8 mouse cellular contexts compared by ENCODE assay signal in the genomic region with DNA sequence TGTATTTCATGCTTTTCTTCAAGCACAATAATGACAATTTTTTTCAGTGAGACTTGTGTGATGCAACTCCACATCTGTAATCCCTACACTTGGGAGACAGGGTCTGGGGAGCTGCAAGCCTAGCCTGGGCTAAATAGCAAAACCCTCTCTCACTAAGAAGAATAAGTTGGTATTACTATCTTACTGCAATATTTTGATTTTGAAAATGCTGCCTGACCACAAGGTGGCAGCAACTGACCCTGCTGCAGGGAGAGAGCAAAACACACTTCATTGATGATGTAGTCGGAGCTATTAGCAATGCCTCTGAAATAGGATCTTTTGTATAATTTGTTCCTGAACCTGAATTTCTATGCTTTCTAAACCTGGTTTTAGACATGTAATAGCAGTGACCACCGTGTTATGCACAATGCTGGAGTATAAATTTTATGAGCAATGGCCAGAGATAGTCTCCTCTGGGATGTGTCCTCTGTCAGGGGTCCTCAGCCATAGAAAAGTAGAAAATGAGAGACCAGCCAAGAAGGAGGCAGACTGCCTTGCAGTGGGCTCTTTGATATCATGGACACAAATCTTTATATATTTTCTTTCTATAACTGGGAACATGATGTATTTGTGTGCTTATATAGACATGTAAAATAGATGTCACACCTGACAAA. TPM values are rescaled to one million over a fixed set of nuclear protein-coding genes. Genes with fewer than 3 reads are reported as not detected.
A peak's percentile ranks its signal among the peaks of the same experiment; 100 is the strongest.
DNase-seq lines count a peak whose midpoint lies in the region; ATAC-seq lines count a peak whose summit lies in the region.

No protein-coding gene starts in this region.

- no peaks in the 10 kb centered on the region for H3K4me1 ChIP-seq in hindbrain, embryonic 11.5 days (replicated peaks; ENCODE audit: control insufficient read depth, insufficient read depth, low read length)
- no peaks in the 10 kb centered on the region for H3K4me1 ChIP-seq in midbrain, embryonic 16.5 days (ENCODE audit: control insufficient read depth, insufficient read depth, low read length)

- intact Hi-C loops in left cerebral cortex, postnatal 14 days (cut with DNase I) = loop anchor here (5.0 kb wide), 1 partner anchor 1406 kb away; no protein-coding TSS in a partner anchor

- no peaks in the 10 kb centered on the region for H3K36me3 ChIP-seq in hindbrain, embryonic 11.5 days (ENCODE audit: control insufficient read depth, insufficient read depth, low read length)
- H3K36me3 ChIP-seq in midbrain, embryonic 16.5 days (ENCODE audit: control insufficient read depth, insufficient read depth, low read length) = no peaks in the 10 kb centered on the region

- no peak overlapping the region for H3K27ac ChIP-seq in hindbrain, embryonic 11.5 days (ENCODE audit: low read depth, low read length)
- no peak overlapping the region for H3K27ac ChIP-seq in midbrain, embryonic 16.5 days (ENCODE audit: low read length)

- no peaks in the 10 kb centered on the region for H3K27me3 ChIP-seq in hindbrain, embryonic 11.5 days (ENCODE audit: control insufficient read depth, insufficient read depth, low read length)
- no peaks in the 10 kb centered on the region for H3K27me3 ChIP-seq in midbrain, embryonic 16.5 days (ENCODE audit: control insufficient read depth, insufficient read depth, low read depth, low read length)

- WGBS in hindbrain, embryonic 11.5 days = 24% methylated on average over 2 of the region's 2 CpGs
- 20% methylated on average over 2 of the region's 2 CpGs for WGBS in midbrain, embryonic 16.5 days

- H3K4me3 ChIP-seq in hindbrain, embryonic 11.5 days (ENCODE audit: low read depth, low read length) = no peak overlapping the region
- no peak overlapping the region for H3K4me3 ChIP-seq in midbrain, embryonic 16.5 days (ENCODE audit: low read depth, low read length)

- peak; percentile 37 for DNase-seq in ovary, postnatal 14 days (ENCODE audit: low spot score)
- DNase-seq in ovary, postnatal 10 days (ENCODE audit: low spot score) = no peak
- peak; percentile 67 for DNase-seq in ZHBTc4 (ENCODE audit: low read depth, low spot score)
- DNase-seq in hindbrain, embryonic 11.5 days (ENCODE audit: low spot score) = peak; percentile 63
- DNase-seq in left cerebral cortex, postnatal 14 days (ENCODE audit: low spot score in 2 of 2) = peak; percentile 54 to 66
- peak; percentile 48 for DNase-seq in thymus, postnatal 14 days

- H3K9me3 ChIP-seq in hindbrain, embryonic 11.5 days (ENCODE audit: control insufficient read depth, low read length) = no peaks in the 10 kb centered on the region
- no peaks in the 10 kb centered on the region for H3K9me3 ChIP-seq in midbrain, embryonic 16.5 days (replicated peaks; ENCODE audit: control insufficient read depth, low read length, poor library complexity, severe bottlenecking)

- no peak overlapping the region for H3K9ac ChIP-seq in hindbrain, embryonic 11.5 days (ENCODE audit: low read depth, low read length)
- H3K9ac ChIP-seq in midbrain, embryonic 16.5 days (ENCODE audit: low read depth, low read length) = no peak overlapping the region

- no peak overlapping the region for H3K4me2 ChIP-seq in hindbrain, embryonic 11.5 days (replicated peaks; ENCODE audit: low read depth, low read length)
- no peak overlapping the region for H3K4me2 ChIP-seq in midbrain, embryonic 16.5 days (ENCODE audit: low read length)

- ATAC-seq in common myeloid progenitor, adult 5-6 weeks (replicated peaks; ENCODE audit: low read depth, poor library complexity, severe bottlenecking) = peak; percentile 89
- peak; percentile 53 for ATAC-seq in hindbrain, embryonic 11.5 days (ENCODE audit: low FRiP score)
- peak; percentile 49 for ATAC-seq in midbrain, embryonic 16.5 days

RNA-seq across cellular contexts. Expression of a gene that starts 18.5 kb away (rescaled TPM):
- total RNA-seq in common myeloid progenitor, adult 5-6 weeks (2017) = 2.0 and 2.6 TPM in 2 replicates
- polyA plus RNA-seq in hindbrain, embryonic 11.5 days (2014; fragmentation: Nextera tagmentation; extraction: Ambion mirVana) = 13.5 and 18.0 TPM in 2 replicates
- total RNA-seq in left cerebral cortex, postnatal 14 days (2021) = 1 to 10 TPM; 3.7 to 5.3 TPM
- polyA plus RNA-seq in midbrain, embryonic 16.5 days (2015; fragmentation: Nextera tagmentation; extraction: Ambion mirVana) = 3.2 and 3.7 TPM in 2 replicates
